Mouse (Mus musculus): ENCODE measurements around the gene Agmat. TPM values are rescaled to one million over a fixed set of nuclear protein-coding genes. Genes with fewer than 3 reads are reported as not detected.

Gene Agmat
- polyA plus RNA-seq (2012; rRNA removed): 13.3 and 19.0 TPM in 2 replicates

DNA sequence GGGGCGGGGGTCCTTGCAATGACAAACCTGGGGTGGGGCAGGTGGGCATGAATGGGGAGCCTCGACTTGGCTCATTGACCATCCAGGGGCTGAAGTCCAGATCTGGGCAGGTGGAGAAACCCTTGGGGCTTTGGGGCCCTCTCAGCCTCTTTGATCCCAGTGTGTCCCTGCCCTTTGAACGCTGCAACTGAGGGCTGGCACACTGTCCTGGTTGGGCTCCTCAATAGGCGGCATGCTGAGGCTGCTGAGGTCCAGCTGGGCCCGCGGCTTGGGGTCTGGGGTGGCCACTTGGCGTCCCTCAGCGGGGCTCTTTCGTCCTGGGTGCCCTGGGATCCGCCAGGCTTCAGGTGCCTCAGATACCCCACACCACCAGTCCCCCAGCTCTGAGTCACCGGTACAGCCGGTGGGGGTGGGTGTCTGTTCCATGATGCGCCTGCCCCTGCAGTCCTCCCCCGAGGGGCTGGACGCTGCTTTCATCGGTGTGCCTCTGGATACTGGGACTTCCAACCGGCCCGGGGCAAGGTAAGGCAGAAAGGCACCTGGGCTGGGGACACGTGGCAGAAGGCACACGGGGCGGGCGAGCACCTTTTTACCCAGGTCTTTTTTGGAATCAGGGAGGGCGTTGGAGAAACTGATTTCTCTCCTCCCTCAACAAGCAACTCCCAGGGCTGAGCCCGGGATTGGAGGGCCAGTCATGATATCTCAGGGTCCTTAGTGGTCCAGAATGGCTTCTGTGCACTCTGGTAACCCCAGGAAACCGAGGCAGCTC lies at the start of gene Agmat:
Gene Agmat, plus strand, starts transcription at position 95 of the 769 bp plus-strand sequence.
- TF ChIP-seq CTCF (IDR thresholded peaks at IDR 0.05; ENCODE audit: extremely low read depth, insufficient read length, insufficient replicate concordance, low read depth, low read length) (no peak), POLR2A (IDR thresholded peaks at IDR 0.05; ENCODE audit: low read depth, low read length) (no peak)
- 12% methylated on average over 25 of the region's 25 CpGs for WGBS

DNA sequence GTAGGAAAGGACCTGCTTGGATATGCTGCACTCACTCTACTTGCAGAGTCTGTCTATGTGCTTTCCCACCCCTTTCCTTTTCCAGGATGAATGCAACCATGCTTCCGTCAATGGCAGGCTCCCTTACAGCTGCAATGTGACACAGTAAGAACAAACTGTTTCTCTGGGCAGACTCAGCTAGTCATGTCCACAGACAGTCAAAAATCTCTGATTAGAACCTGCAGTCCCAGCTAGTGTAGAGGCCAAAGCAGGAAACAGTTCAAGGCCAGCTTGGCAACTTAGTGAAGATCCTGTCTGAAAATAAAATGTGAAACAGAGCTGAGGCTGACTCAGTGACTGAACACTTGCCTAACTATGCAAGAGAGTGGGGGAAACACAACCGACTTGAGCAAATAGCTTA lies 41.8 kb upstream of the Agmat start:
- H3K27ac ChIP-seq (ENCODE audit: insufficient read depth, low read depth, low read length): no peak overlapping the region
- H3K4me1 ChIP-seq (ENCODE audit: control insufficient read depth, insufficient read depth, insufficient read length, low read length): no peaks in the 10 kb centered on the region
- H3K4me3 ChIP-seq (ENCODE audit: low read depth, low read length): no peak overlapping the region
- peaks cover 92% of the 10 kb centered on the region for H3K36me3 ChIP-seq (ENCODE audit: control insufficient read depth, insufficient read depth, low read length)
- 88% methylated on average over 2 of the region's 2 CpGs for whole genome bisulfite sequencing
- no peaks in the 10 kb centered on the region for H3K27me3 ChIP-seq (ENCODE audit: control insufficient read depth, insufficient read depth, low read length)
- TF ChIP-seq POLR2A (IDR thresholded peaks at IDR 0.05; ENCODE audit: low read depth, low read length) (no peak), CTCF (IDR thresholded peaks at IDR 0.05; ENCODE audit: extremely low read depth, insufficient read length, insufficient replicate concordance, low read depth, low read length) (no peak)

More for the DNA sequence above, at the start of gene Agmat:
- Histone ChIP-seq H3K27ac (ENCODE audit: insufficient read depth, low read depth, low read length) (peak within 1 kb of the TSS; percentile 3; the same call in 1 of the 2 replicates), H3K27me3 (ENCODE audit: control insufficient read depth, insufficient read depth, low read length) (no peaks in the 10 kb centered on the region), H3K36me3 (ENCODE audit: control insufficient read depth, insufficient read depth, low read length) (no peaks in the 10 kb centered on the region), H3K4me1 (ENCODE audit: control insufficient read depth, insufficient read depth, insufficient read length, low read length) (peaks cover 12% of the 10 kb centered on the region), H3K4me3 (ENCODE audit: low read depth, low read length) (peak within 1 kb of the TSS; percentile 64)

DNA sequence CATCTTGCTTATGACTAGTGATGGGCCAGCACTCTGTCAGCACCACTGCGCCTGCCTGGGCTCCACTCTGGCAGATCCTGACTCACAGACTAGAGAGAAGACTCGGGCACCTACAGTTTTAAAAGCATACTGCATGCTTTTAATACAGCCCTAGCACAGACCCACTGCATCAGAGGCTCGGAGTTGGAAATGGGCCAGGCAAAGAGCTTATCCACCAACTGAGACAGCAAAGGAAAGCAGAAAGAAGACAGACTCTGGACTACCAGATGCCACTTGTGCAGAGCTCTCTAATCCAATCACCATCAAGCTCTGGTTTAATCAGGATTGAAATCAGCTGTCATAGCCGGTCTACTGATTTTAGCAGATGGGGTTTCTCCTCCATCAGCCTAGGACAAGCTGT lies 41.1 kb upstream of the Agmat start:
- H3K4me1 ChIP-seq (ENCODE audit: control insufficient read depth, insufficient read depth, insufficient read length, low read length): no peaks in the 10 kb centered on the region
- TF ChIP-seq CTCF (IDR thresholded peaks at IDR 0.05; ENCODE audit: extremely low read depth, insufficient read length, insufficient replicate concordance, low read depth, low read length): no peak
- no peak for TF ChIP-seq POLR2A (IDR thresholded peaks at IDR 0.05; ENCODE audit: low read depth, low read length)
- H3K4me3 ChIP-seq (ENCODE audit: low read depth, low read length): no peak overlapping the region
- H3K36me3 ChIP-seq (ENCODE audit: control insufficient read depth, insufficient read depth, low read length): peaks cover 90% of the 10 kb centered on the region
- WGBS: 86% methylated on average over 4 of the region's 4 CpGs
- no peak overlapping the region for H3K27ac ChIP-seq (ENCODE audit: insufficient read depth, low read depth, low read length)
- H3K27me3 ChIP-seq (ENCODE audit: control insufficient read depth, insufficient read depth, low read length): no peaks in the 10 kb centered on the region

DNA sequence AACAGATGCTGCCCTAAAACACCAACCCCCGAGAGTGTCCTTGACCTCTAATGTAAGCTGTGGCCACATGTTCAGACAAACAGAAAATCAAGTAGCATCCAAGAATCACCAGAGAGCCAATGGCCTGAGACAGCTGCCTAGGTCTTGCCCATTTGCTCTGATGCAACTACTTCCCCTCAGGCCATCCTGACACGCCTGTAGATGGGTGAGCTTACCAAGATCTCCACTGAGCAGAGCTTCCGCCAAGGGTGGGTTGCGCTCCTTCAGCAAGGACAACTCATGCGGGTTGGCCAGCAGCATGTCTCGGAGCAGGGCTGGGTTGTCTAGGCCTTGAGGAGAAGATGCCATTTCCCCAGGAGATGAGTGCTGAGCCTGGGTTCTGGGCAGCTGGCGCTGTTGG lies 38.5 kb upstream of the Agmat start:
- TF ChIP-seq POLR2A (IDR thresholded peaks at IDR 0.05; ENCODE audit: low read depth, low read length): no peak
- no peak for TF ChIP-seq CTCF (IDR thresholded peaks at IDR 0.05; ENCODE audit: extremely low read depth, insufficient read length, insufficient replicate concordance, low read depth, low read length)
- Histone ChIP-seq H3K27ac (ENCODE audit: insufficient read depth, low read depth, low read length) (no peak overlapping the region), H3K4me3 (ENCODE audit: low read depth, low read length) (no peak overlapping the region), H3K36me3 (ENCODE audit: control insufficient read depth, insufficient read depth, low read length) (peaks cover 87% of the 10 kb centered on the region), H3K4me1 (ENCODE audit: control insufficient read depth, insufficient read depth, insufficient read length, low read length) (no peaks in the 10 kb centered on the region; the same call in 1 of the 2 replicates), H3K27me3 (ENCODE audit: control insufficient read depth, insufficient read depth, low read length) (no peaks in the 10 kb centered on the region)
- WGBS: 86% methylated on average over 7 of the region's 7 CpGs

DNA sequence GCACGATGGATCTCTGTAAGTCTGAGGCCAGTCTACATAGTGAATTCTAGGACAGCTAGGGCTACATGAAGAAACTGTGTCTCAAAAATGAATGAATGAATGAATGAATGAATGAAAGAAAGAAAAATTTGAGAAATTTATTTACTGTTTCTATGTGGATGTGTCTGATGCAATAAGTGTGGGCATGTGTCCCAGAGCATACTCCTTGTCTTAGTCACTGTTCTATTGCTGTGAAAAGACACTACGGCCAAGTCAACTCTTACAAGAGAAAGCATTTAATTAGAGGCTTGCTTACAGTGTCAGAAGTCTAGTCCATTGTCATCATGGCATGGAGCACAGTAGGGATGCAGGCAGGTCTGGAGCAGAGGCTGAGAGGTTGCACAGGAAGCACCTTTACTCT lies 37.5 kb upstream of the Agmat start:
- Histone ChIP-seq H3K4me3 (ENCODE audit: low read depth, low read length) (no peak overlapping the region), H3K36me3 (ENCODE audit: control insufficient read depth, insufficient read depth, low read length) (peaks cover 88% of the 10 kb centered on the region), H3K4me1 (ENCODE audit: control insufficient read depth, insufficient read depth, insufficient read length, low read length) (no peaks in the 10 kb centered on the region; the same call in 1 of the 2 replicates), H3K27me3 (ENCODE audit: control insufficient read depth, insufficient read depth, low read length) (no peaks in the 10 kb centered on the region), H3K27ac (ENCODE audit: insufficient read depth, low read depth, low read length) (no peak overlapping the region)
- no peak for TF ChIP-seq CTCF (IDR thresholded peaks at IDR 0.05; ENCODE audit: extremely low read depth, insufficient read length, insufficient replicate concordance, low read depth, low read length)
- TF ChIP-seq POLR2A (IDR thresholded peaks at IDR 0.05; ENCODE audit: low read depth, low read length): no peak
- WGBS: 87% methylated on average over 2 of the region's 2 CpGs

DNA sequence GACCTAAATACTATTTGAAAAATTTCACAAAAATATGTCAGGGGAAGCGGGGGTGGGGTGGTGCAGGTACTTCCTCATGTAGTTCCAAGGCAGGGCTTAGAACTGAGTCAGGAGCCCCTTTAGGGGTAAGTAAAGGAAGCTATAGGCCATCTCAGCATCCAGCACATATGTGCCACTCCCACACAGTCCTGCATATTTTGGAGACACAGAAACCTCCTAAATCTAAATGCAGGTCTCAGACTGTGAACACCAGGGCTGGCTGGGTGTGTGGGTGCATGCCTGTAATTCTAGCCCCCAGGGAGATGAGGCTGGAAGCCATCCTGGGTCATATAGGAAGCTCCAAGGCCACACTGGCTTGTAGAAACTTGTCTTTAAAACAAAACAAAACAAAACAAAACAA lies 35.2 kb upstream of the Agmat start:
- H3K4me1 ChIP-seq (ENCODE audit: control insufficient read depth, insufficient read depth, insufficient read length, low read length): peaks cover 3% of the 10 kb centered on the region; the same call in 1 of the 2 replicates
- 97% methylated on average over 1 of the region's 1 CpGs for WGBS
- TF ChIP-seq POLR2A (IDR thresholded peaks at IDR 0.05; ENCODE audit: low read depth, low read length) (no peak), CTCF (IDR thresholded peaks at IDR 0.05; ENCODE audit: extremely low read depth, insufficient read length, insufficient replicate concordance, low read depth, low read length) (no peak)
- H3K27me3 ChIP-seq (ENCODE audit: control insufficient read depth, insufficient read depth, low read length): no peaks in the 10 kb centered on the region
- H3K36me3 ChIP-seq (ENCODE audit: control insufficient read depth, insufficient read depth, low read length): peaks cover 65% of the 10 kb centered on the region
- H3K27ac ChIP-seq (ENCODE audit: insufficient read depth, low read depth, low read length): no peak overlapping the region
- H3K4me3 ChIP-seq (ENCODE audit: low read depth, low read length): no peak overlapping the region

DNA sequence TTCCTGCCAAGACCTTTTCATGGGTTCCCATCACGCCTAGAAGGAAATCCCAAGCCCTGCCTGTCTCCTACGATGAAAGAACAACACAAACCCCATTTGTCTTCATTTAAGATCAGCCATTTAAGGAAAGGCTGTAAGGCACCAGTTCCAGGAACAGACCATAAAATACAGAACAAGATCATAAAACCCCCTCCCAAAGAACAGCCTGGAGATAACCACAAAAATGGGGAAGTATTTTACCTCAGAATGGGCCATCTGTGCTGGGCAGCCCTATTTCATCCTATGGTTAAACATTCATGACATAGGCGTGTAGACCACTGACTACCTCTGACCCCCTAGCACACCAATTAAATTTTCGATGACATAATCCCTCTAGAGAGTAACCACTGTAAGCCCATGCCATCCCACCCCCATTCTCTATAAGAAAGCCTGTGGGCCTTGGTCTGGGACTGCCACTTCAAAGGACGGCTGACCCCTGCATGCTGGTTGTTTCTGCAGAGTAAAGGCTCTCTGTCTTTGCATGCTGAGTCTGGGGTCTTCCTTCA lies 32.8 kb upstream of the Agmat start:
- H3K36me3 ChIP-seq (ENCODE audit: control insufficient read depth, insufficient read depth, low read length): peaks cover 51% of the 10 kb centered on the region
- 55% methylated on average over 5 of the region's 5 CpGs for WGBS
- no peak for TF ChIP-seq POLR2A (IDR thresholded peaks at IDR 0.05; ENCODE audit: low read depth, low read length)
- no peak for TF ChIP-seq CTCF (IDR thresholded peaks at IDR 0.05; ENCODE audit: extremely low read depth, insufficient read length, insufficient replicate concordance, low read depth, low read length)

More for the DNA sequence above, 32.8 kb upstream of the Agmat start:
- H3K4me3 ChIP-seq (ENCODE audit: low read depth, low read length): no peak overlapping the region
- no peak overlapping the region for H3K27ac ChIP-seq (ENCODE audit: insufficient read depth, low read depth, low read length)
- H3K27me3 ChIP-seq (ENCODE audit: control insufficient read depth, insufficient read depth, low read length): no peaks in the 10 kb centered on the region
- H3K4me1 ChIP-seq (ENCODE audit: control insufficient read depth, insufficient read depth, insufficient read length, low read length): peaks cover 3% of the 10 kb centered on the region; the same call in 1 of the 2 replicates

Measured in small intestine, adult 2 months (tissue).